Mouse (Mus musculus) intestine, postnatal 0 days (tissue): ENCODE data around the gene Hrk. TPM values are rescaled to one million over a fixed set of nuclear protein-coding genes. Genes with fewer than 3 reads are reported as not detected.

Experiments
- ATAC-seq: fragments of 200-750 bp; cut with Nextera tagmentation; 2 replicates; pipeline ENCODE4 v1.8.0; 2017; ENCODE audit warnings: mild to moderate bottlenecking, moderate TSS enrichment, moderate library complexity
- H3K27ac ChIP-seq: fragments of 300-500 bp; sonication (generic); 2 replicates; pipeline ENCODE4 v1.5.1; 2014; ENCODE audit warnings: mild to moderate bottlenecking, low read depth, low read length, moderate library complexity
- H3K27me3 ChIP-seq: fragments of 300-500 bp; sonication (generic); replicated peaks from 2 replicates; pipeline ENCODE4 v1.6.1; 2014; ENCODE audit warnings: low read length, mixed read lengths; ENCODE audit not compliant: control insufficient read depth, insufficient read depth
- H3K36me3 ChIP-seq: fragments of 300-500 bp; sonication (generic); 2 replicates; pipeline ENCODE4 v1.6.1; 2014; ENCODE audit warnings: mild to moderate bottlenecking, moderate library complexity; ENCODE audit not compliant: control insufficient read depth, insufficient read depth
- H3K4me1 ChIP-seq: fragments of 300-500 bp; sonication (generic); replicated peaks from 2 replicates; pipeline ENCODE4 v1.6.1; 2014; ENCODE audit warnings: antibody characterized with exemption, low read length, mixed read lengths; ENCODE audit not compliant: control insufficient read depth, insufficient read depth
- H3K4me2 ChIP-seq: fragments of 300-500 bp; sonication (generic); replicated peaks from 2 replicates; pipeline ENCODE4 v1.6.1; 2014; ENCODE audit warnings: low read depth, mild to moderate bottlenecking, moderate library complexity
- H3K4me3 ChIP-seq: fragments of 300-500 bp; sonication (generic); 2 replicates; pipeline ENCODE4 v1.5.1; 2014; ENCODE audit warnings: low read depth, low read length
- H3K9ac ChIP-seq: fragments of 300-500 bp; sonication (generic); 2 replicates; pipeline ENCODE4 v1.6.1; 2014; ENCODE audit warnings: mild to moderate bottlenecking, low read depth, low read length
- H3K9me3 ChIP-seq: fragments of 300-500 bp; sonication (generic); 2 replicates; pipeline ENCODE4 v1.6.1; 2016; ENCODE audit warnings: mixed run types; ENCODE audit not compliant: control insufficient read depth
- CTCF ChIP-seq: sonication (generic); IDR thresholded peaks from 2 replicates; pipeline ENCODE4 v1.5.1; 2016; ENCODE audit warnings: low read depth, mild to moderate bottlenecking, control low read depth, antibody characterized with exemption, moderate library complexity
- WGBS: fragments of 180-500 bp; shearing (Covaris S2); extraction: QIAGEN DNeasy Blood & Tissue Kit; methylation state at CpG from one replicate; pipeline ENCODE4 v1.1.7; 2014; 5-methylcytosine and 5-hydroxymethylcytosine counted together
- polyA plus RNA-seq: library from polyadenylated mRNA; unstranded; fragments of >200 nt; fragmentation: Nextera tagmentation; extraction: Ambion mirVana; gene quantifications from 2 replicates; pipeline ENCODE4 v1.2.1, GENCODE M21; 2015

The Hrk gene
- polyA plus RNA-seq, 1 experiment from 2014 or later, result 0.08 TPM

- Histone ChIP-seq H3K9ac (no peak overlapping the region), H3K27me3 (no peaks in the 10 kb centered on the region), H3K4me3 (no peak overlapping the region), H3K27ac (no peak overlapping the region), H3K9me3 (no peaks in the 10 kb centered on the region), H3K4me1 (no peaks in the 10 kb centered on the region), H3K36me3 (no peaks in the 10 kb centered on the region), H3K4me2 (no peak overlapping the region)
- 67% methylated on average over 6 of the region's 6 CpGs for WGBS
- no peak for TF ChIP-seq CTCF
- no peak for ATAC-seq
These were observed 53.0 kb downstream of the Hrk start for GRCm38 (mm10) chr5:118217410-118217809.

- no peak for ATAC-seq
- H3K27ac ChIP-seq, result no peak overlapping the region
- H3K9me3 ChIP-seq, result no peaks in the 10 kb centered on the region
- no peak overlapping the region for H3K9ac ChIP-seq
- no peaks in the 10 kb centered on the region for H3K36me3 ChIP-seq
- no peak overlapping the region for H3K4me2 ChIP-seq
- H3K4me1 ChIP-seq, result no peaks in the 10 kb centered on the region
- WGBS, result 51% methylated on average over 9 of the region's 9 CpGs
- no peak overlapping the region for H3K4me3 ChIP-seq
- TF ChIP-seq CTCF, result no peak
- H3K27me3 ChIP-seq, result no peaks in the 10 kb centered on the region
These were observed 58.8 kb downstream of the Hrk start for GRCm38 (mm10) chr5:118223142-118223757.

- H3K27ac ChIP-seq, result no peak overlapping the region
- no peak for TF ChIP-seq CTCF
- H3K4me1 ChIP-seq, result no peaks in the 10 kb centered on the region
- ATAC-seq, result no peak
- H3K36me3 ChIP-seq, result no peaks in the 10 kb centered on the region
- 84% methylated on average over 13 of the region's 13 CpGs for WGBS
- H3K27me3 ChIP-seq, result no peaks in the 10 kb centered on the region
- no peaks in the 10 kb centered on the region for H3K9me3 ChIP-seq
- no peak overlapping the region for H3K4me2 ChIP-seq
- no peak overlapping the region for H3K4me3 ChIP-seq
- no peak overlapping the region for H3K9ac ChIP-seq
These were observed 65.7 kb downstream of the Hrk start for GRCm38 (mm10) chr5:118230071-118230611.

GRCm38 (mm10) chr5:118236891-118237290 is 72.4 kb downstream of the Hrk start:
- Histone ChIP-seq H3K27me3 (no peaks in the 10 kb centered on the region), H3K4me1 (no peaks in the 10 kb centered on the region), H3K27ac (no peak overlapping the region), H3K9ac (no peak overlapping the region), H3K36me3 (no peaks in the 10 kb centered on the region; the same call in 1 of the 2 replicates), H3K9me3 (no peaks in the 10 kb centered on the region), H3K4me3 (no peak overlapping the region), H3K4me2 (no peak overlapping the region)
- ATAC-seq, result no peak
- WGBS, result 82% methylated on average over 12 of the region's 12 CpGs
- no peak for TF ChIP-seq CTCF

Other genes with a start within 250 kb of the Hrk start
- gene Fbxo21, start 187.9 kb upstream of the Hrk start, polyA plus RNA-seq, result 20.7 and 21.2 TPM in 2 replicates
- 2.8 and 3.3 TPM in 2 replicates for gene Tesc, start 136.9 kb upstream of the Hrk start, polyA plus RNA-seq
- 10.1 and 10.8 TPM in 2 replicates for gene Fbxw8, start 9.2 kb upstream of the Hrk start, polyA plus RNA-seq
- 0.42 and 0.44 TPM in 2 replicates for gene Rnft2, start 80.5 kb downstream of the Hrk start, polyA plus RNA-seq
- gene 2410131K14Rik, start 80.6 kb downstream of the Hrk start, polyA plus RNA-seq, result 4.6 and 5.2 TPM in 2 replicates